Mouse (Mus musculus): ENCODE results near the gene Amigo3. TPM values are rescaled to one million over a fixed set of nuclear protein-coding genes. Genes with fewer than 3 reads are reported as not detected.

Amigo3 gene
- polyA plus RNA-seq, 1 experiment from 2014 or later, result 1.7 TPM

GRCm38 (mm10) chr9:108044751-108045492, 8.0 kb upstream of the Amigo3 start:
- no peak overlapping the region for H3K27ac ChIP-seq (ENCODE audit: low read length)
- TF ChIP-seq CTCF (IDR thresholded peaks at IDR 0.05) (peak; percentile 24), EP300 (IDR thresholded peaks at IDR 0.05) (no peak)
- H3K9ac ChIP-seq (replicated peaks; ENCODE audit: low read depth), result no peak overlapping the region
- DNase-seq (ENCODE audit: low spot score), result no peak
- peaks cover 30% of the 10 kb centered on the region for H3K36me3 ChIP-seq (ENCODE audit: insufficient read depth, low read length)
- H3K27me3 ChIP-seq (replicated peaks; ENCODE audit: insufficient read depth, low read length), result no peaks in the 10 kb centered on the region
- no peak for ATAC-seq
- peaks cover 2% of the 10 kb centered on the region; the same call in 1 of the 2 replicates for H3K4me1 ChIP-seq (ENCODE audit: insufficient read depth, low read depth, low read length)
- no peaks in the 10 kb centered on the region for H3K9me3 ChIP-seq (ENCODE audit: low read length)
- 95% methylated on average over 8 of the region's 8 CpGs for WGBS
- H3K4me2 ChIP-seq (replicated peaks; ENCODE audit: low read depth, low read length), result no peak overlapping the region
- H3K4me3 ChIP-seq (ENCODE audit: low read depth, low read length), result no peak overlapping the region

GRCm38 (mm10) chr9:108046582-108046981, 6.4 kb upstream of the Amigo3 start:
- H3K9me3 ChIP-seq (ENCODE audit: low read length), result no peaks in the 10 kb centered on the region
- TF ChIP-seq CTCF (IDR thresholded peaks at IDR 0.05), result no peak
- no peak for TF ChIP-seq EP300 (IDR thresholded peaks at IDR 0.05)
- ATAC-seq (no peak), DNase-seq (ENCODE audit: low spot score) (no peak)
- peaks cover 20% of the 10 kb centered on the region for H3K36me3 ChIP-seq (ENCODE audit: insufficient read depth, low read length)
- H3K27me3 ChIP-seq (replicated peaks; ENCODE audit: insufficient read depth, low read length), result no peaks in the 10 kb centered on the region
- no peak overlapping the region for H3K4me3 ChIP-seq (ENCODE audit: low read depth, low read length)
- H3K27ac ChIP-seq (ENCODE audit: low read length), result no peak overlapping the region
- H3K9ac ChIP-seq (replicated peaks; ENCODE audit: low read depth), result no peak overlapping the region
- WGBS, result 91% methylated on average over 4 of the region's 4 CpGs
- H3K4me2 ChIP-seq (replicated peaks; ENCODE audit: low read depth, low read length), result no peak overlapping the region
- peaks cover 4% of the 10 kb centered on the region; the same call in 1 of the 2 replicates for H3K4me1 ChIP-seq (ENCODE audit: insufficient read depth, low read depth, low read length)

- Histone ChIP-seq H3K27ac (ENCODE audit: low read length) (peak overlapping the region; percentile 79), H3K4me2 (replicated peaks; ENCODE audit: low read depth, low read length) (peak overlapping the region; percentile 90), H3K9me3 (ENCODE audit: low read length) (no peaks in the 10 kb centered on the region), H3K4me1 (ENCODE audit: insufficient read depth, low read depth, low read length) (peaks cover 4% of the 10 kb centered on the region; the same call in 1 of the 2 replicates), H3K27me3 (replicated peaks; ENCODE audit: insufficient read depth, low read length) (no peaks in the 10 kb centered on the region), H3K4me3 (ENCODE audit: low read depth, low read length) (peak overlapping the region; percentile 65), H3K9ac (replicated peaks; ENCODE audit: low read depth) (no peak overlapping the region), H3K36me3 (ENCODE audit: insufficient read depth, low read length) (peaks cover 17% of the 10 kb centered on the region)
- no peak for DNase-seq (ENCODE audit: low spot score)
- WGBS, result 44% methylated on average over 17 of the region's 17 CpGs
- TF ChIP-seq CTCF (IDR thresholded peaks at IDR 0.05) (no peak), EP300 (IDR thresholded peaks at IDR 0.05) (no peak)
- ATAC-seq, result no peak
Measured at GRCm38 (mm10) chr9:108047601-108048565, 5.1 kb upstream of the Amigo3 start.

- peaks cover 14% of the 10 kb centered on the region for H3K36me3 ChIP-seq (ENCODE audit: insufficient read depth, low read length)
- TF ChIP-seq CTCF (IDR thresholded peaks at IDR 0.05), result no peak
- no peak for TF ChIP-seq EP300 (IDR thresholded peaks at IDR 0.05)
- no peaks in the 10 kb centered on the region for H3K9me3 ChIP-seq (ENCODE audit: low read length)
- peak overlapping the region; percentile 90 for H3K4me2 ChIP-seq (replicated peaks; ENCODE audit: low read depth, low read length)
- peak overlapping the region; percentile 65 for H3K4me3 ChIP-seq (ENCODE audit: low read depth, low read length)
- DNase-seq (ENCODE audit: low spot score) (no peak), ATAC-seq (no peak; the same call in 1 of the 2 replicates)
- H3K9ac ChIP-seq (replicated peaks; ENCODE audit: low read depth), result no peak overlapping the region
- H3K27ac ChIP-seq (ENCODE audit: low read length), result peak overlapping the region; percentile 79
- WGBS, result 3% methylated on average over 19 of the region's 19 CpGs
- H3K4me1 ChIP-seq (ENCODE audit: insufficient read depth, low read depth, low read length), result peaks cover 7% of the 10 kb centered on the region; the same call in 1 of the 2 replicates
- H3K27me3 ChIP-seq (replicated peaks; ENCODE audit: insufficient read depth, low read length), result no peaks in the 10 kb centered on the region
Measured at GRCm38 (mm10) chr9:108048566-108048955, 4.4 kb upstream of the Amigo3 start.

- no peaks in the 10 kb centered on the region for H3K9me3 ChIP-seq (ENCODE audit: low read length)
- 3% methylated on average over 28 of the region's 39 CpGs for WGBS
- H3K9ac ChIP-seq (replicated peaks; ENCODE audit: low read depth), result peak within 1 kb of the TSS; percentile 76
- H3K27ac ChIP-seq (ENCODE audit: low read length), result peak within 1 kb of the TSS; percentile 79
- H3K4me3 ChIP-seq (ENCODE audit: low read depth, low read length), result peak within 1 kb of the TSS; percentile 65
- TF ChIP-seq EP300 (IDR thresholded peaks at IDR 0.05), result no peak
- no peak for TF ChIP-seq CTCF (IDR thresholded peaks at IDR 0.05)
- peaks cover 7% of the 10 kb centered on the region; the same call in 1 of the 2 replicates for H3K4me1 ChIP-seq (ENCODE audit: insufficient read depth, low read depth, low read length)
- peak within 1 kb of the TSS; percentile 90 for H3K4me2 ChIP-seq (replicated peaks; ENCODE audit: low read depth, low read length)
- H3K36me3 ChIP-seq (ENCODE audit: insufficient read depth, low read length), result peaks cover 14% of the 10 kb centered on the region
- DNase-seq (ENCODE audit: low spot score), result peak; percentile 100
- ATAC-seq, result peak; percentile 96
- H3K27me3 ChIP-seq (replicated peaks; ENCODE audit: insufficient read depth, low read length), result no peaks in the 10 kb centered on the region
Measured at GRCm38 (mm10) chr9:108049016-108049455, 3.9 kb upstream of the Amigo3 start, which contains the start of gene Gmppb. TSS of gene Gmppb (plus strand) at chr9:108049242.

Data from lung, postnatal 0 days (tissue).